Mouse (Mus musculus) cerebellum, adult 2 months (tissue): ENCODE results near the gene Mlh1.

Experiments
- CTCF ChIP-seq: fragments of 200-500 bp; IDR thresholded peaks from 2 replicates; pipeline ENCODE4 v1.5.1; 2011; ENCODE audit warnings: low read depth, mild to moderate bottlenecking, control low read depth, low read length, moderate library complexity, borderline replicate concordance; ENCODE audit not compliant: insufficient read depth
- POLR2A ChIP-seq: fragments of 200-500 bp; IDR thresholded peaks from 2 replicates; pipeline ENCODE4 v1.6.1; 2011; ENCODE audit warnings: low read length, control low read depth, borderline replicate concordance; ENCODE audit not compliant: insufficient read depth

DNA sequence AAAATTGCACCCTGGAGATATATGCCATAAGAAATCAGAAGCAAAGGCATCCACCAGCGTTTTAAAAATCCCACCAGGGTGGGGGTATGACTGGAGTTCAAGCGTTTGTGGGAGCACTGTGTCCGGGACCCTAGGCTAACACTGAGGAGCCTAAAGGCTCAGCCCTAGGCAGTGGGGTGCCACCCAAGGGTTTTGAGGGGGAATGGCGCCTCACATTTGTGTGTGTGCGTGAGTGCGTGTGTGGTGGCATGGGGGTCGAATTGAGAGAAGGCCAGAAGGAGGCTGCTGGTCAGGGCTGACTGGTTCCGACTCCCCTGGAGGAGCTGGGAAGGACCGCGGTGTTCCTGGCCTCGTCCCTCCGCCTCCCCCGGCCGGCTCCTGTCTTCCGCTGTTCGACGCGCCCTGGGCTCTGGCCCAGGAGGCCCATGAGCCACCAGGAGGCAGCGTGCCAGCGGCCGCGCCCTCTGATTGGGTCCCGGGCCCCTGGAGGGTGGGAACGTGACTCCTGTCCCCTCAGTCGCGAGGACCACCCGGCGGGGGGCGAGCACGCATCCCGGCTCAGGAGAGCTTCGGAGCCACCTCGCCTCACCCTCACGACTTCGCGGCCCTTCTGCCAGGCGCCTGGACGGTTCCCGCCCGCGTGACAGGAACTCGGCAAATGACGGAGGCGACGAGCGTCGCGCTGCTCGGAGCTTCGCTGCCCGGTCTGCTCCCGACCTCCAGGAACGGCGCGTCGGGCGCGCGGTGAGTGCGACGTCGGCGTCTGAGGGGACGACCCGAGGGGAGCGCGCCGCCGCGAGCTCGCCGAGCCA, 39.6 kb upstream of the Mlh1 start, which contains the start of gene Trank1:
- no peak for TF ChIP-seq POLR2A
- TF ChIP-seq CTCF = no peak
